Mouse (Mus musculus): ENCODE measurements around the gene Tcf25. TPM values are rescaled to one million over a fixed set of nuclear protein-coding genes. Genes with fewer than 3 reads are reported as not detected.
A peak's percentile ranks its signal among the peaks of the same experiment; 100 is the strongest.

Gene Tcf25
- total RNA-seq (2015) = 73.1 and 90.2 TPM in 2 replicates
- 89.8 and 94.1 TPM in 2 replicates for total RNA-seq (2017)

DNA sequence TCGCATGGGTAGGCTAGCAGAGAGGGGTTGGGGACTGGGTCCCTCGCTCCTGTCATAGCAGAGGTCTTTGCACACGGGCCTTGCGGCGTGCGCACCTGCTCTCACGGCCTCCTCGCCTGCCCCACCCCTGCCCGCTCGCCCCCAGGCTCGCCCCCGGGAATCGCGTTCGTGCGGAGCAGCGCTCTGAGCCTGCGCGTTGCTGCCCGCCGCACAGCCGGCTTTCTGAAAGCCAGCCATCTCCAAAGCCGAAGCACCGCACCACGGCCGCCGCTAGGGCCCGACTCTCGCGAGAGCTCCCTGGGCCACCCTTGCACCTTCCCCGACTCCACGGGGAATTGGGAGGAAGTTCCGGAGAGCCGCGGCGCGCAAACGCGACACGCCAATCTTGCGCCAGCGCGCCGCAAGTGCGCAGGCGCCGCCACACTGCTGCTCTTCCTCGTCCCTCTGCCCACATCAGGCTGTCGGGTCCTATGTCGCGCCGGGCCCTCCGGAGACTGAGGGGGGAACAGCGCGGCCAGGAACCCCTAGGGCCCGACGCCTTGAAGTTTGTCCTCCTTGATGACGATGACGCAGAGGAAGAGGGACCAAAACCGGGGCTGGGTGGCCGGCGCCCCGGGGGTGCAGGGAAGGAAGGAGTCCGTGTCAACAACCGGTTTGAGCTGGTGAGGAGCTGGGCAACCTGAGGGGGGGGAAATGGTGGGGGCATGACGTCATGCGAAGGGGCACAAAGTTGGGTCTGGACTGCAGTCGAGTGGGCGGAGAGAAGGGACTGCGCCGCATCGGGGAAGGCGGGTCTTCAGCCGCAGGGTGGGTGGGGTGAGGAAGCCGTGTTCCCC, at the start of gene Tcf25:
TSS of gene Tcf25 (plus strand) at position 351 of the 836 bp plus-strand sequence.
- ATAC-seq (replicated peaks; ENCODE audit: poor library complexity) = peak; percentile 85

DNA sequence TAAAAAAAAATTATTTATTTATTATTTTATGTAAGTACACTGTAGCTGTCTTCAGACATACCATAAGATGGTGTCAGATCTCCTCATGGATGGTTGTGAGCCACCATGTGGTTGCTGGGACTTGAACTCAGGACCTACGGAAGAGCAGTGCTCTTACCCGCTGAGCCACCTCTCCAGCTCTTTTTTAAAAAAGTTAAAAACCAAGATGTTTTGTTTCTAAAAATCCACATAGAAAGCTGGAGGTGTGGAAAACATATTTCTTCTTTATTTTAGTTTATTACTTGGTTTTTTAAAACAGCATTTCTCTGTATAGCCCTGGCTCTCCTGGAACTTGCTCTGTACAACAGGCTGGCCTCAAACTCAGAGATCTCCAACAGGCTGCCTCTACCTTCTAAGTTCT, 45.0 kb upstream of the Tcf25 start:
- no peak for ATAC-seq (replicated peaks; ENCODE audit: poor library complexity)

DNA sequence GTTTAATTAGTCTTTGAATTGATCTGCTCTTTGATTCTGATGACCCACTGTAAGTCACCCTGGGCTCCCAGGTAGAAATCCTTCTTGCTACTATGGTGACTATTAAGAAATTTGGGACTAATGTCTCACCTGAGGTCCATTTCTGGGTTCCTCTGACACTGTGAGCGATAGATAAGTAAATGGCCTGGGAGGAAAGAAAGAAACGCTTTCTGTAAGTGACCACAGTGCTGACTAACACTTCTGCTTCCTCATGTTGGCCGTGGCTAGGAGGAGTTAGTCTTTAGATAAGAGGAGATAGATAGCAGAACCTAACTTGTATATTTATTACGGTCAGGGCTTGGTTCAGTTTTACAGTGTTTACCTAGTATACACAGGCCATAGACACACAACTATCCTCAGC, 44.2 kb upstream of the Tcf25 start:
- ATAC-seq (replicated peaks; ENCODE audit: poor library complexity) = no peak

DNA sequence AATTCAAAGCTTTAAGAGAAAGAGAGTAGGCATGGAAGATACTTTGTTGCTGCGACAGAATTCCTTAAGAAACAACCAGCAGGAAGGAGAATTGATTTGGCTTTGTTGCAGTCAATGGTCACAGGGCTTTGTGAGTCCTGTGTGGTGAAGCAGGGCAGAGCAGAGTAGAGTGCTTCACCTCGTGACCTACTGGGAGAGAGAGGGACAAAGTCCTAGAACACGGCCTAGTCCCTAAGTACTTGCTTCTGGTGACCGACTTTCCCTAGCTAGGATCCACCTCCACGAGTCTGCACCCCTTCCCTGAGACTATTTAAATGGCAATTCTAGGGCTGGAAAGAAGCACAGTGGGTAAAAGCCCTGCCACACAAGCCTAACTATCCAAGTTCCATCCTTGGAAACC, 43.6 kb upstream of the Tcf25 start:
- ATAC-seq (replicated peaks; ENCODE audit: poor library complexity) = no peak

DNA sequence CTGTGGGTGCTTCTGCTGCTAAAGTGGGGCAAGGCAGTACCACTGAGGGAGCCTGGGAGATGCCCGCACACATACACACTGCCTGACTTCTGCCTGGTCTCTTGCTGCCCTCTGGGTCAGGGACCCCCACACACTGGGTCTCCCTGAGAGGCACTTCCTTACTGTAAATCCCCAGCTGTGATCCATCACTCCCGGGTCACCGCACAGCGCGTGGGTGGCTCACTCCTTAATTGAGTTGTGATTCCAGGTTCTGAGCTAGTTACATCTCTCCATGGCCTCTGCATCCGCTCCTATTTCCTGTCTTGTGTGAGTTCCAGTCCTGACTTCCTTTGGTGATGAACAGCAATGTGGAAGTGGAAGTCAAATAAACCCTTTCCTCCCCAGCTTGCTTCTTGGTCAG, 42.9 kb upstream of the Tcf25 start:
- no peak for ATAC-seq (replicated peaks; ENCODE audit: poor library complexity)

DNA sequence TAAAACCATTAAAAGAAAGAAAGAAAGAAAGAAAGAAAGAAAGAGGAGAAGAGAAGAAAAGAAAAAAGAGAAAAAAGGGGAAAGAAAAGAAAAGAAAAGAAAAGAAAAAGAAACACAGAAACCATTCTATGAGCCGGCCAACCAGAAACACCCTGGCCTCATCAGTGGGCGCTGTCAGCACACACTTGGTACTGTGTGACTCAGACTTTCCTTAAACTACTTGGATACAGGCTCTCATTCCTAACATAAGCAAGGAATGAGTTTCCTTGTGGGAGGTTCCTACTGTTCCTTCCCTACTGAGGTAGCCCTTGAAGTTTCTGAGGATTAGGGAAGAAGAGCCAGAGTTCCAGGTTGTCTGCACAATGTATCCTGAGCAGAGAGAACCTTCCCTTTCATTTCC, 42.3 kb upstream of the Tcf25 start:
- ATAC-seq (replicated peaks; ENCODE audit: poor library complexity) = no peak

DNA sequence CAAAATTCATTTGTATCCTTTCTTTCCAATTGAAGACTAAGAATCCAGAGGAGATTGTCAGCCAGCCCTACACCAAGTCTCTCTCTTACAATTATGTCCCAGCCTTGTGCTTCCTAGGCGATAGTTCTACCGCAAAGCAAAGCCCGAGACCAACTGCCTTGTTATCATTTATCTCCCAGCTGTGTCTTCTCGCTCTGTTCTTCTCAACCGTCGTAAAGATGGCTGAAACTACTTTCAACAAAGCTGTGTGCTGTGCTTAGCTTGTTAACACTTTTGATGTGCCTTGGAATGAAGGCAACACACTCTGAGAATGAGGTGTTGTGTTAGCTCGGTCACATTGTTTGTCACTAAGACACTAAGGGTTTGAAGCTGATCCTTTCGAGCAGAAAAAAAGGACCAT, 41.7 kb upstream of the Tcf25 start:
- ATAC-seq (replicated peaks; ENCODE audit: poor library complexity) = peak; percentile 65

DNA sequence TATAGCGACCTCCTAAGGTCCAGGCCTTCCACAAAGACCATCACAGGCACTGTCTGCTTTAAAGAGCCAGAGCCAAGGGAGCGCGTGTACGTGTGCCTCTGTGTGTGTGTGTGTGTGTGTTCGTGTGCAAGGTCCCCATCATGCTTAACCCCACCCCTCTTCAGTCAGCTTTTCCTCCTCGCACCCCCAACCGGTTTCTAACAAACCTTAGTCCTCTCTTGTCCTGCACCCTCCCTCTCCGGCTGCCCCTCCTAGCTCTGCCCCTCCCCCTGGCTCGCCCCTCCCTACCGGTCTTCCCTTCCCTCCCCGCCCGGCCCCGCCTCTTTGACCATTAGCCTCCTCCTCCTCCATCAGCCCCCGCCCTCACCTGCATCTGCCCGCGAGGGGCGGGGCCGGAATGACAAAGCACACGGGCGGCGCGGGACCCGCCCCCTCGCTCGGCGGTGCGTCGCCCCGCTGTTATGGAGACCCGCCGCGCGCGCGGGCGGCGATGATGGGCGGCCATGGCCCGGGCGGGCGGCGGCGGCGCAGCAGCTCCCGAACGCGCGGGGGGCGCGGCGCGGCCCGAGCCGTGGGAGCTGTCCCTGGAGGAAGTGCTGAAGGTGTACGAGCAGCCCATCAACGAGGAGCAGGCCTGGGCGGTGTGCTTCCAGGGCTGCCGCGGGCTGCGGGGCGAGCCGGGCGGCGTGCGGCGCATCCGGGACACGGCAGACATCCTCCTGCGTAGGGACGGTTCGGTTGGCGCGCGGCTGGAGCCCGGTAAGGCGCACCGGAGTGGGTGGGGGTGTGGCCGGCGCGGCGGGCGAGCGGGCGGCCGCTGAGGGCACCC, 41.1 kb upstream of the Tcf25 start, which contains the start of gene Spire2:
TSS of gene Spire2 (plus strand) at position 452 of the 829 bp plus-strand sequence.
- peak; percentile 67 for ATAC-seq (replicated peaks; ENCODE audit: poor library complexity)

DNA sequence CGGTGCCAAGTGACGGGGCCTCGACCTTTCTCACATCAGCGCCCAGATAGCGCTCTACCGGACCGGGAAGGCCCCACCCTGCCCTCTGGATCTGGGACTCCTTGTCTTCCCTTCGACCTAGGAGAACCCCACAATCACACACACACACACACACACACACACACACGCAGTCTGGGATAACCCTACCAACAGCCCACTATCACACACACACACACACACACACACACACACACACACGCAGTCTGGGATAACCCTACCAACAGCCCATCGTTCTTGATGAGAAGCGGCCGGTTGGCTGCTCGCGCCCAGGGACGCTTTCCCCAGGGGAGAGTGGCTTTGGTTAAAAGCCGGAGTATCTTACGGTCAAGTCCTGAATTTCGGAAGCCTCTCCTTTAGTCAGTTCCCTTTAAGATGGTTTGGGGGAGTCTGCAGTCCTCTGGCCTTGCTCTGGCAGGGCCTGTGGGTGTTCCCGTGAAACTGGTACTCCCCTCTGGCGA, 40.4 kb upstream of the Tcf25 start:
- ATAC-seq (replicated peaks; ENCODE audit: poor library complexity) = no peak

DNA sequence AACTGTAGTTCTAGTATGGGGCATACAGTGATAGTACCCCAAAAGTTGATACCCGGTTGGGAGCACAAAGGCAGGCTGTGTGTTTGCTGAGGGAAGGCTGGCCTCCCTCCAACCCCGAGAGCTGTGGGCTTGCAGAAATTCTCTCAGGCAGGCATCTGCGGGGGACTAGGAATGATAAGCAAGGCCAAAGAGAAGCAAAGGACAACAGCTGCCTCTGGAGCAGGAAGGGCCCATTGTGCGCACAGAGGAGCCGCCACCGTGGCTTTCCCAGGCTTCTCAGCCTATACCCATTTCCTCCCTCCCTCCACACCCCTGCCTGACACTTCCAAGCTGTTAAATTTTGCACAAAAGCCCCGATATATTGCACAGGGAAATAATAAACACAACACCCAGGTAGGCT, 39.7 kb upstream of the Tcf25 start:
- ATAC-seq (replicated peaks; ENCODE audit: poor library complexity) = no peak

DNA sequence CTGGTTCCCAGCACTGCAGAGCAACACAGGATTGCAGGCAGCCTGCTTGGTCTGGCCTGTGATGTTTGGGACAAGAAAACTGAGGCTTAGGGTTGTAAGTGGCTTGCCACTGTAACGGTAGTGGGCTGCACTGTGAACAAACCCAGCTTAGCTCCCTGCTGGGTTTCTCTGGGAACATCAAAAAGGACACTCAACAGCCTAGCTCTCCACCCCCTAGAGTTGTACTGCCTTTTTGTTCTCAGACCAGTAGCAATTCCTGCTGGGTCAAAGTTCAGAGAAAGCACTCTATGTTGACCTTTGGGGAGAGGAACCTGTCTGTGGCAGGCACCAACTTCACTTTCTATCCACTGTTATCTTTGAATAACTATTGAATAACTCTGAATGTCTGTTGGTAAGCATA, 39.1 kb upstream of the Tcf25 start:
- ATAC-seq (replicated peaks; ENCODE audit: poor library complexity) = no peak

DNA sequence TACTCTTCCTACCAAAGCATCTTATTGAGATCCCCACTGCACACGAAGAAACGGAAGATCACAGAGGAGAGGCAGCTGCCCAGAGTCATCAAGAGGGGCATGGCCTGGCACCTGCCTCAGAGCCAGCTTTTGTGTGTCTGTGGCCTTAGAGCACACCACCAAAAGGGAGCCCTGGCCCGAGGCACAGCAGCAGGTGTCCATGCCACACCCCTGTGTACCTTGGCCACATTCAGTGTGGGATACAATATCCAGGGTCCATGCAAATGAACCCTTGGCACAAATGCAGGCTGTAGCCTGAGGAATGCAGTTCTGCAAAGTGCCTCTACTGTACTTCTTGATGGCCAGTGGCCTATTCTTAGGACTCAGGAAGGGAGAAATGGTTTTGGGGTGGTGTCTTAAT, 36.1 kb upstream of the Tcf25 start:
- no peak for ATAC-seq (replicated peaks; ENCODE audit: poor library complexity)

DNA sequence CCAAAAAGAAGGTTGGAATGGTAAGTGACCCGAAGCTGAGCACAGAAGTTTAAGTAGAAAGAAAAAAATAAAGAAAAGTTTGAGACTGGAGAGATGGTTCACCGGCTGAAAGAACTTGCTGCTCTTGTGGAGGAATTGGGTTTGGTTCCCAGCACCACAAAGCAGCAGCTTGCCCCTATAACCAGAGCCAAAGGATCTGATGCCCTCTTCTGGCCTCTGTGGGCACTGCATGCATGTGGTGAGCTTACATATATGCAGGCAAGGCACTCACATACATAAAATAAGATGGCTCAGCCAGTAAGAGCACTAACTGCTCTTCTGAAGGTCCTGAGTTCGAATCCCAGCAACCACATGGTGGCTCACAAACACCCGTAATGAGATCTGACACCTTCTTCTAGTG, 33.5 kb upstream of the Tcf25 start:
- no peak for ATAC-seq (replicated peaks; ENCODE audit: poor library complexity)

DNA sequence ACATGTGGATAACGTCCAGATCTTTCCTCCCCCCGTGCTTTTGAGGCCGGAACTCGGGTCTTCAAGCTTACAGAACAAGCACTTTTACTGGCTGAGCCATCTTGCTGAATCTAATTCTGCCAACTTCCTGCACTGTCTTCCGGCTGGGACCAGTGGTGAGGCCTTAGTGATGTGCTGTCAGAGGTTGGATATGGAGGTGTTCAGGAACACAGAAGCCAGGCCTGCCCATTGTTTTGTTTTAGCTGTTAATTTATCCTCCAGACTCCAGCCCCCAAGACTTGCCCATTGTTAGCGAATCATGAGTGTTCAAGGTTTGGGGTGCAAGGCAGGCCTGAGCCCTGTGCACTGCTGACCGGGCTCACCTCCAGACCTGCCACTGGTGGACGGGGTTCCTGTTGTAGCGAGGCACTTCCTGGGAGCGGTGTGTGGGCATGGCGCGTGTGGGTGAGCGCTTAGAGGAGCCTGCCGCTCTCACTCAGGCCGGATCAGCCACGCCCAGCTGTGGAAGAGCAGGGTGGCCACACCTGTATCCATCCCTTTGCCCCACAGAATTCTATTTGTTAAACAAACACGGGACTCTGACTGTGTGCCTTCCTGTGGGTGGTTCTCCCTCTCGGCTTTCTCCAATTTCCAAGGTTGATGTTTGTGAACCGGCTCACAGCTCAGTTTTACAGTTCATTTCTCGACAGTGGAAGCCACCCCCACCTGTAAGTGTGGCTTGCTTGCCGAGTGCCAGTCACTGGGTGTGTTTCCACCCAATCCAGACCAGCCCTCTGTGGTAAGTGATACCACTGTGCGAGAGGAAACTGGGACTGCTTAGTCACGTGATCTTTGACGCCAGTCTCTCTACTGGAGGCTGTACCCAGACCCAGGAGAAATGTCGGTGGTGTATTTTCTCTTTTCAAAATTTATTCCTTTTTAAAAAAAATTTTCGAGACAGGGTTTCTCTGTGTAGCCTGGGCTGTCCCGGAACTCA, 32.2 kb upstream of the Tcf25 start:
- peak; percentile 79 for ATAC-seq (replicated peaks; ENCODE audit: poor library complexity)

DNA sequence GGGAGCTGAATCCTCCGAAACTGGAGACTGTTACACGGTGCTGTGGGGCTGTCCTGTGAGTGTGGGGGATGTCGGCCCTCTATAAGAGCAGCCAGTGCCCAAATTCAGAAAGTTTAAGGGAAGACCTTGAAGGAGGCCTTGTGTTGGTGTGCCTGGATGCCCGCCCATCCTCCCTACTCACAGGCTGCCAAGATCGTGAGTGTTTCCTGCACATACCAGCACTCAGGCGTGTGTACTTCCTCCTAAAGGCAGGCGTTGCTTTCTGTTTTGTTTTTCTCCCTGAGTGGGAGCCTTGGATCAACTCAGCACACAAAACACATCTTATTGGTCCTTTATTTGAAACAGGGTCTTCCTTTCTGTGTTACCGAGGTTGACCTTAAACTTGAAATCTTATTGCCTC, 31.3 kb upstream of the Tcf25 start:
- peak; percentile 54 for ATAC-seq (replicated peaks; ENCODE audit: poor library complexity)

DNA sequence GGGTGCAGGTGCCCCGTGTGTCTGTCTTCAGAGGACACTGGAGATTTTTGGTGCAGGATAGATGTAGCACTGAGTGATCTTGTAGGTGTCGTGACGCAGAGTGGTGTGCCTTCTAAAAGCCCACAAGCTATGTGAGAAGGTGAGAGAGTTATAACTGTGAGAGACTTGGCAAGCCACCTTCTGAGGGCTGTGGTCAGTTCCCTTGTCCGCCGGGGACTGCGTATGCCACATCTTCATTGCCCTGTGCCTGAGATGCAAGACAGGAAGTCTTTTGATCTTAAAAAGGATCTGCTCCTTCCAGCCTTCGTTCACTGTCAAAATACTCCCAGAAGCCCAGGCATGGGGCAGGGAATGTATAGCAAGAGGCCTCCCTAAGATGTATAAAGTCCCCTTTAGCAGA, 30.6 kb upstream of the Tcf25 start:
- ATAC-seq (replicated peaks; ENCODE audit: poor library complexity) = no peak

DNA sequence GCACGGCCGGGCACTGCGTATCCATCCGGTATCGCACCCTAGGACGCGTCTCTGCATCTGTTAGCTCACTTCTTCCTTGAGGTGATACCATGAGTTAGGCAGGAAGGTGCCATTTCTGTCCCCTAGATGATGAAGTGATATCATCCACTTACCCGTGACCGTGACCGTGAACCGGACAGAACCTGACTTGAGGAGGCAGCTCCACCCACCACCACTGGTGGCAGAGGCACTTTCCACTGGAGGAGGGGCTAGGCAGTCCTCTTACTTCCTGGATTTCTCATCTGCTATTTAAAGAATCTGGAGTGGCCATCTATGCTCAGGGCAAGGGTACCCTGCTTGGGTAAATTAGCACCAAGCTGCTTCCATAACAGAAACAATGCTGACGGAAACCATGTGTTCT, 30.1 kb upstream of the Tcf25 start:
- no peak for ATAC-seq (replicated peaks; ENCODE audit: poor library complexity)

DNA sequence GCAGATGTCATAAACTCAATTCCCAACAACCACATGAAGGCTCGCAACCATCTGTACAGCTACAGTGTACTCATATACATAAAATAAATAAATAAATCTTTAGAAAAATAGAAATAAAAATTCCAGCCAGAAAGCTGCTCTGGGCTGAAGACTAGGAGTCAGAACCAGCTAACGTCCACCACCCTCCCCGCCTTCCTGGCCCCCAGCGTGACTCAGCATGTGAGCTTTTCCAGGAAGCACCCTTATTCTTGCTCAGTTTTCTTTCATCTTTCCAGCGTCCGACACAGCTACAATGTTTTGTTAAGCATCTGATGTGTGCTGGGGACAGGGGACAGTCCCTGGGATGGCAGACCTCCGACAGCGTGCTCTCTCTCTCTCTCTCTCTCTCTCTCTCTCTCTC, 28.4 kb upstream of the Tcf25 start:
- ATAC-seq (replicated peaks; ENCODE audit: poor library complexity) = no peak

DNA sequence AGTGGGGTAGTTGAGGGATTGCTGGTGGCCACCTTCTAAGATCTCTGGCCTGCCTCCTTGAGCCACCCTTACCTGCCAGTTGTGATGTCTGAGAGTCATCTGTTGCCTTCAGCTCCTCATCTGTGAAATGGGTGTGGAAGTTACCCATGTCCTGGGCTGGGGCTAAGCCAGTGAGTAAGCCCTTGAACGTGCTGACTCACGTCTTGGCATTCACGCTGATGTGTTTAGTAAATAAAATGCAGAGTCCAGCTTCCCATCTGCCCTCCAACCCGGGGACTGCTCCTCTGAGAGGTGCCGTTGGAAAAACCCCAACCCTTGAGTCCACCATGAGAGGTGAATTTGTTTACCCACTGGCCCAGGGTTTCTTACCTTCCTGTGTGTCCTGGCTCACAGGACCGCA, 27.7 kb upstream of the Tcf25 start:
- ATAC-seq (replicated peaks; ENCODE audit: poor library complexity) = no peak

DNA sequence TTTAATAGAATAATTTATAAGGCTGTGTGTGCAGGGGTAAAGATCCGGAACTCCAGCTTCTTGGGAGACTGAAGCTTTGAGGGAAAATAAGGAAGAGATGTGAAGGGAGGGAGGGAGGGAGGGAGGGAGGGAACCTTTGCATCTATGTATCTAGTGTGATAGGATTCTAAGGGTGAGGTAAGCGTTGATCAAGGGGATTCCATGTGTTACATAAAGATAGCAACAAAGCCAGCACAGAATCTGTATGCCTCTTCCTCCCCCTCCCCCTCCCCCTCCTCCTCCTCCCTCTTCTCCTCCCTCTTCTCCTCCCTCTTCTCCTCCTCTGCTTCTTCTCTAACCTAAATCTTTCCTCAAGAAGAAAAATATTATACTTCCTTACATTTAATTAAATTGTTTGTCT, 26.3 kb upstream of the Tcf25 start:
- ATAC-seq (replicated peaks; ENCODE audit: poor library complexity) = 0 out of 2 replicates have a peak, but pooled peaks have one; percentile 44
